Mouse (Mus musculus) heart, embryonic 16.5 days (tissue): ENCODE measurements around the gene Eef2k. TPM values are rescaled to one million over a fixed set of nuclear protein-coding genes. Genes with fewer than 3 reads are reported as not detected.
A peak's percentile ranks its signal among the peaks of the same experiment; 100 is the strongest.

ENCODE experiments used
- ATAC-seq: fragments of 200-750 bp; cut with Nextera tagmentation; replicated peaks from 2 replicates; pipeline ENCODE4 v1.8.0; 2017; ENCODE audit warnings: moderate number of reproducible peaks; ENCODE audit not compliant: insufficient read depth, low FRiP score; ENCODE audit errors: extremely low read depth
- H3K27ac ChIP-seq: fragments of 300-500 bp; sonication (generic); 2 replicates; pipeline ENCODE4 v1.5.1; 2014; ENCODE audit warnings: mild to moderate bottlenecking, low read length, control low read depth, moderate library complexity
- H3K27me3 ChIP-seq: fragments of 300-500 bp; sonication (generic); 2 replicates; pipeline ENCODE4 v1.6.1; 2014; ENCODE audit warnings: low read length, mixed read lengths; ENCODE audit not compliant: control insufficient read depth, insufficient read depth
- H3K36me3 ChIP-seq: fragments of 300-500 bp; sonication (generic); 2 replicates; pipeline ENCODE4 v1.6.1; 2014; ENCODE audit not compliant: control insufficient read depth, insufficient read depth
- H3K4me1 ChIP-seq: fragments of 300-500 bp; sonication (generic); 2 replicates; pipeline ENCODE4 v1.6.1; 2014; ENCODE audit warnings: low read length, mixed read lengths; ENCODE audit not compliant: control insufficient read depth, insufficient read depth
- H3K4me2 ChIP-seq: fragments of 300-500 bp; sonication (generic); 2 replicates; pipeline ENCODE4 v1.6.1; 2014; ENCODE audit warnings: low read depth, mild to moderate bottlenecking, control low read depth, low read length
- H3K4me3 ChIP-seq: fragments of 300-500 bp; sonication (generic); 2 replicates; pipeline ENCODE4 v1.5.1; 2014; ENCODE audit warnings: mild to moderate bottlenecking, control low read depth, low read length
- H3K9ac ChIP-seq: fragments of 300-500 bp; sonication (generic); 2 replicates; pipeline ENCODE4 v1.6.1; 2014; ENCODE audit warnings: low read length, control low read depth
- H3K9me3 ChIP-seq: fragments of 300-500 bp; sonication (generic); replicated peaks from 2 replicates; pipeline ENCODE4 v1.6.1; 2016; ENCODE audit warnings: low read length; ENCODE audit not compliant: control insufficient read depth
- WGBS: fragments of 180-500 bp; shearing (Covaris S2); extraction: QIAGEN DNeasy Blood & Tissue Kit; methylation state at CpG from one replicate; pipeline ENCODE4 v1.1.7; 2014; 5-methylcytosine and 5-hydroxymethylcytosine counted together
- polyA plus RNA-seq: library from polyadenylated mRNA; unstranded; fragments of >200 nt; fragmentation: Nextera tagmentation; extraction: Ambion mirVana; gene quantifications from 2 replicates; pipeline ENCODE4 v1.2.1, GENCODE M21; 2015

Eef2k gene
- polyA plus RNA-seq, 1 experiment from 2014 or later, result 35.8 TPM

DNA sequence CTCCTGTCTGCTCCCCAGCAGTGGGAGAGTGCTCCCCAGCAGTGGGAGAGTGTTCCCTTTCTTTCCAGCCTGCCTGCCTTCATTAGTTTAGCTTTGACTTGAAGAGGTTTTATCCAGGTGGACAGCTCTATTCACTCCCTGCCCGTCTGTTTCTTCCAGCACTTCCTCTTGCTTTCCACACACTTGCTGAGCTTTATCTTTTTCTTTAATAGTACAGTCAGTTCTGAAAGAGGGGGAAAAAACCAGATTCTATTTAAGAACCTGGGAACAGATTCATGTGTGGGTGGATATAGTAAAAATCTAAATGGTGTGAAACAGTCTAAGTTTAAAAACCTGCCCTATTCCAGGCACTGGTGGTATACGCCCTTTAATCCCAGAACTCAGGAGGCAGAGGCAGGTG, 17.5 kb upstream of the Eef2k start:
- Histone ChIP-seq H3K27me3 (no peaks in the 10 kb centered on the region), H3K4me2 (no peak overlapping the region), H3K9me3 (no peaks in the 10 kb centered on the region), H3K27ac (no peak overlapping the region), H3K4me3 (no peak overlapping the region), H3K4me1 (peaks cover 2% of the 10 kb centered on the region; the same call in 1 of the 2 replicates), H3K9ac (no peak overlapping the region), H3K36me3 (no peaks in the 10 kb centered on the region)
- ATAC-seq, result no peak
- WGBS, result 69% methylated on average over 2 of the region's 2 CpGs

DNA sequence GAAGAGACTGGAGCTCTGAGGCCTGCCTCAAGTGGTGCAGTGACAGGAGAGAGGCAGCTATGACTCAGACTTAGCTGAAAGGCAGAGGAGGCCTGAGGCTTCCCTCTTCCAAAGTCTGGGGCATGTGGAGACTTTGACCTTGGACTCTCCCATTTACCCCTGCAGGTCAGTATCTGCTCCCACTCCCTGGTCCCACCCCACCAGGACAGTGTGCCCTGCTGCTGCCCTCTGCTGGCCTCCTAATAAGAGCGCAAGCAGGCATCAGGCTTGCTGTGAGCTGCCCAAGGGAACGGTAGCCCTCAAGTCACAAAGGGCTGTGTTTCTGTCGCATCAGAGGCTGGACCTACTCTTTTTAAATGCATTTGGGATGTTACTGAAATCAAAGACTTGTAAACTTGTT, 16.2 kb upstream of the Eef2k start:
- Histone ChIP-seq H3K36me3 (no peaks in the 10 kb centered on the region), H3K4me1 (peaks cover 3% of the 10 kb centered on the region; the same call in 1 of the 2 replicates), H3K4me2 (no peak overlapping the region), H3K27ac (no peak overlapping the region), H3K9ac (no peak overlapping the region), H3K4me3 (no peak overlapping the region), H3K27me3 (no peaks in the 10 kb centered on the region), H3K9me3 (no peaks in the 10 kb centered on the region)
- ATAC-seq, result no peak
- WGBS, result 17% methylated on average over 3 of the region's 3 CpGs

DNA sequence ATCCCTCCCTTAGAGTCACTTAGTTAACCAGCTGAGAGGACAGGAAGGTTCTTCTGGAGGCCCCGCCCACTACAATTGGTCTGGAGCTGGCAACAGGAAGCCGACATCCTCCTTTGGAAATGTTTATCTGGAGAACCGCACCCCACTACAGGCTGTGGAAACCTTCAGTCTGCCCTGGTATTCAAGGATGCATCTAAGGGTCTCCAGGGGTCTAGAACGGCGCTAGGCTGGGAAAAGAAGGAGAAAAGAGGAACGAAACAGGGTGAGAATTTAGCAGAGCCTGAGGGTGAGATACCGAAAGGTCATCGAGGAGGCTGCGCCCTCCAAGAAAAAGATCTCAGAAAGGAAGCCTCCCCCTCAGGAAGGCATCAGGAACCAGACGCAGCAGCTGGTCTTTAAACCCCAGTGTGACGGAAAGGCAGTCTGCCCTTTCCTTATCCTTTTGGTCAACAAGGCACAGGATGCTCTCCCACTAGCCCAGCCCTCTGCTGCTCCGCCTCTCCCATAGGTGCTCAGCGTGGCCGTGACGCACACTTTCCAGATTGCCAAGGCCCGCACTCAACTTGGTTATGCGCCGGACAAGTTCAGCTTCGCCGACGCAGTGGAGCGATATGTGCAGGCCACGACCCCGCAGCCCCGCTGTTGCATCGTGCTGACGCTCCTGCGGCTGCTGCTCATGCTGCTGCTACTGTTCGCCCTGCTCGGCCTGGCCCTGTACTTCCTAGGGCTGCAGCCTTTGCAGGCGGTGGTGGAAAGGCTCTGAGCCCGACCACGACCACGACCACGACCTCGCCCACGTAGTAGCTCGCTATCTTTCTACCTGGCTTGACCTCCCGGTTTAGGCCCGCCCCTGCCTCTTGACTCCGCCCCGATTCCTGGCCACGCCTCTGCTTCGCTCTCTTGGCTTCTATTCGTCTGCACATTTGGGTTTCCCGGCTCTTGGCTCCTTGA, 11.9 kb upstream of the Eef2k start:
- H3K9ac ChIP-seq, result peak overlapping the region; percentile 73
- H3K4me1 ChIP-seq, result peaks cover 5% of the 10 kb centered on the region; the same call in 1 of the 2 replicates
- peak overlapping the region; percentile 99 for H3K4me2 ChIP-seq
- WGBS, result 1% methylated on average over 46 of the region's 46 CpGs
- H3K9me3 ChIP-seq, result no peaks in the 10 kb centered on the region
- no peaks in the 10 kb centered on the region for H3K36me3 ChIP-seq
- peak; percentile 43 for ATAC-seq
- no peaks in the 10 kb centered on the region for H3K27me3 ChIP-seq
- peak overlapping the region; percentile 76 for H3K4me3 ChIP-seq
- peak overlapping the region; percentile 82 for H3K27ac ChIP-seq

DNA sequence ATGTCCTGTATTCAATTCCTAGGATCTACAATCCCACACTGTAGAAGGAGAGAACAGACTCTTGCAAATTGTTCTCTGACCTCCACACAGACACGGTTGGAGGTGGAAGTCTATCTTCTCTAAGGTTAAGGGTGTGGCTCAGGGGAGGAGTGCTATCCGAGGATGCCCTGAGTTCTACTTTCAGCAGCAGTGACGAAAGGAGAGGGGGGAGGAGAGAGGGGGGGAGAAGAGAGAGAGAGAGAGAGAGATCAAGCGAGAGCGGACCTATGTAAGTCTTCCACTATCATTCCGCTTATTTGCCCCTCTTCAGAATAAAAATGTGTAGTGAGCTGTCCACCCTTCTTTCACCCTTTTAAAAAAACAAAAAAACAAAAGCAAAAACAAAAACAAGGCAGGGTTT, 8.2 kb upstream of the Eef2k start:
- ATAC-seq, result no peak
- Histone ChIP-seq H3K9me3 (no peaks in the 10 kb centered on the region), H3K27me3 (no peaks in the 10 kb centered on the region), H3K36me3 (no peaks in the 10 kb centered on the region), H3K9ac (peak overlapping the region; percentile 70), H3K4me2 (peak overlapping the region; percentile 75), H3K27ac (peak overlapping the region; percentile 40; the same call in 1 of the 2 replicates), H3K4me1 (peaks cover 7% of the 10 kb centered on the region; the same call in 1 of the 2 replicates), H3K4me3 (peak overlapping the region; percentile 81)
- WGBS, result 48% methylated on average over 6 of the region's 6 CpGs

DNA sequence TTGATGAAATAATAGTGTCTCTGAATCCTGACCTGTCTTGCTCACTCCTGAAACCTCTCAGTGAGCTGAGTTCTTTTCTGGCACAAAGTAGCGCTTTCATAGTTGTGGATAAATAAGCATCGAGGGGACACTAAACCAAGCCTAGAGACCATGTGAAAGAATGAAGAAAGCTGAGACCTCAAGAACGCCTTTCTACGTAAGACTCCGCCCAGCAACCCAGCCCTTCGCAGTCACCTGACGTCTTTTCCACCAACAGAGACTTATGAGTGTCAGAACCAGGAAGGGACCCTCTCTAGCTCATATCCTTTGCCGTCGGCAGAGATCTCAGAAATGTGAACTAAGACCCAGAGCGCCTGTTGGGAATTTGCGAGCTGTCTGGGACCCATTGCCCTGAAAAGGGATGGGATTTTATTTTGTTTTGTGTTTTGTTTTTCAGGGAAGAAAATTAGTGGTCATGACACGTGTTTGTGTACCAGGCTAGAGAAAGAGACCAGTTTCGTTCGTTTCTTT, 7.7 kb upstream of the Eef2k start:
- Histone ChIP-seq H3K4me3 (peak overlapping the region; percentile 81), H3K4me1 (peaks cover 7% of the 10 kb centered on the region; the same call in 1 of the 2 replicates), H3K9ac (peak overlapping the region; percentile 70), H3K27ac (peak overlapping the region; percentile 82), H3K9me3 (no peaks in the 10 kb centered on the region), H3K4me2 (peak overlapping the region; percentile 75), H3K27me3 (no peaks in the 10 kb centered on the region), H3K36me3 (no peaks in the 10 kb centered on the region)
- peak; percentile 79 for ATAC-seq
- 15% methylated on average over 14 of the region's 14 CpGs for WGBS

DNA sequence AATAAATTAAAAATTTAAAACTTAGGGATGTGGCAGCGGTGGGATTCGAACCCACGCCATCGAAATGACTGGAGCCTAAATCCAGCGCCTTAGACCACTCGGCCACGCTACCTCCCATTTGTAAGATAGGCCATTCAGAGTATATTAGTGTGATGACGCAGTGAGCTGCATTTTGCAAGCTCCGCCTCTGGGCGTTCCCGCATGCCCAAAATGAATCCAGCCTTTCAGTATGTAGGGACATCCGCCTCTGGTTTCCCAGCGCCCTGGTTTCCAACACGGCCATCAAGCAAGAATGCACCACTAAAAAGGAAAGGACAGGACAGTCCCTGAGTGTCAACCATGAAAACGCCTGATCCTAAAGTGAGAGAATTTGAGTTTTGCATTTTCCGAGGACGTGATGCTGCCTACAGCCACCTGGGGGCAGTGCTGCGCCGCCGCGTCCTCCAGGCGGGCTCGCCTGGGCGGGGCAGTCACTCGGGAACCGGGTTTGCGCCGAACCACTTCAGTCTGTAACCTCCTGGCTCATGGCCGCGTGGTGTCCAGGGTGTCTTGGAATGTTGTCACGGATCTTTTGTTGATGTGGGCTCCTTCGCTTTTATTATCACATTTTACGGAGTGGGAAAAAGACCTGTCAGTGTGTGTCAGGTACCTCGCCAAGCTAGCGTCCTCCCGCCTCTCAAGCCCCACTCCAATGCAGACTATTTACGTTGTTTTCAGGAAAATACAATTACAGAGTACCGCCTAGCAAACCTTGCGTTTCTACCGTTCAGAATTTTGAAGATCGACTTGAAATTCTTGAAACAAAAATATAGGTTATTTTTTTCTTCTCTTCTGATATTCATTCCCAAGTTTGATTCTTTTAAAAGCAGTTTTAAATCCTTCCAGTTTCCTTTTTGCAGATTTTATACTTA, 6.9 kb upstream of the Eef2k start:
- peak overlapping the region; percentile 76 for H3K9ac ChIP-seq
- WGBS, result under 1% methylated on average over 41 of the region's 41 CpGs
- H3K27ac ChIP-seq, result peak overlapping the region; percentile 82
- no peaks in the 10 kb centered on the region for H3K27me3 ChIP-seq
- H3K4me2 ChIP-seq, result peak overlapping the region; percentile 75
- no peaks in the 10 kb centered on the region for H3K9me3 ChIP-seq
- peak overlapping the region; percentile 81 for H3K4me3 ChIP-seq
- peak; percentile 84 for ATAC-seq
- no peaks in the 10 kb centered on the region for H3K36me3 ChIP-seq
- 0 out of 2 replicates have a peak, but pooled peaks cover 4% of the 10 kb centered on the region for H3K4me1 ChIP-seq

DNA sequence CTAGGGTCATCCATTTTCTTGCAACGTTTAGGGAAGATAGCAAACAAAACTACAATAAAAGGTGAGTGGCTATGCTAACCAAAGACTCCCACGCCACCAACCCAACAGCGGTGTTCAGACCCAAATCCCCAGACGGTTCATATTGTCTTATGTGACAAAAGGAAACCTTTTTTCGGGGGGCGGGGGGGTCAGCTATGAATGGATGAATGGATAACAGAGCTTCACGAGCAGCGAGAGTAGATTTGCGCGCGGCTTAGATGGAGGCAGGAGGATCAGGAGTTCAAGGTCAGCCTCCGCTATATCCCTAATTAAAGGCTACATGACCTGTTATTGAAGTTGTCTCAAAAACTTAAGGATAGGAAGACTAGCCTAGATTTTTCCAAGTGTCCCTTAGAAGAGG, 6.3 kb upstream of the Eef2k start:
- Histone ChIP-seq H3K9me3 (no peaks in the 10 kb centered on the region), H3K9ac (no peak overlapping the region; the same call in none of the 2 replicates), H3K4me1 (0 out of 2 replicates have a peak, but pooled peaks cover 4% of the 10 kb centered on the region), H3K36me3 (no peaks in the 10 kb centered on the region), H3K27ac (no peak overlapping the region), H3K4me2 (peak overlapping the region; percentile 75), H3K27me3 (no peaks in the 10 kb centered on the region), H3K4me3 (peak overlapping the region; percentile 81)
- 8% methylated on average over 12 of the region's 12 CpGs for WGBS
- no peak for ATAC-seq

DNA sequence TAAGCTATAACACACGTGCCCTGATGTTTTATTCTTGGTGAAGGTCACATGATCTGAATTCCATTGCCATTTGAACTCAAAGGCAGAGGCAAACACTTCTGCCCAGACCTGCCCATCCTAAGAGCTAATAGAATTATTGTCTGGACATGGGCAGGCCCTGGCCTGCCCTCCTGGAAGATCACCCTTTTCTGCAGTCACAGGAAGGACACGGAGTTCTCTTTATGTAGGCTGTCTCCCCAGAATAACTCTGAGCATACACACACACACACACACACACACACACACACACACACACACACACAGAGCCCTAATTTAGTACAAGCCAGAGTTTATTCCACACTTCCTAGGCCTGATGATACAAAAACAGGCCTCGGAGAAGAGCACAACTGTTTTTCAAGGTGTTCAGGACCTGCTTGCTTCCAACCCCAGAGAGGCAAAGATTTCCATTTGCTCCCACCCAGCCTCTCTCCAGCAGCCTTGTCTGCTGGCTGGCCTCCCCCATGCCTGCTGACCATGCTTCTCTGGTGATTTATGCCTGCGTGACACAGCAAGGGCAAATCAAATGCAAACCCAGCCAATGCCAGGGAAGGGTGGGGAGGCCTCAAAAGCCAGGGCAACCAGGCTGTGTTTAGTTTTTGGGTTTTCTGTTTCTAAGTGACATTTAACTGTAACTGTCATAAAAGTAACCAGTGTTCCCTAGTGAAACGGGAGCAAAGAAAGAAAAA, 4.0 kb upstream of the Eef2k start:
- H3K27ac ChIP-seq, result no peak overlapping the region
- WGBS, result 55% methylated on average over 5 of the region's 5 CpGs
- H3K4me3 ChIP-seq, result no peak overlapping the region
- no peak overlapping the region for H3K4me2 ChIP-seq
- 0 out of 2 replicates have a peak, but pooled peaks cover 4% of the 10 kb centered on the region for H3K4me1 ChIP-seq
- H3K27me3 ChIP-seq, result no peaks in the 10 kb centered on the region
- no peak overlapping the region for H3K9ac ChIP-seq
- ATAC-seq, result no peak
- no peaks in the 10 kb centered on the region for H3K9me3 ChIP-seq
- no peaks in the 10 kb centered on the region for H3K36me3 ChIP-seq
